Mouse (Mus musculus) ovary, postnatal 14 days (tissue): ENCODE results near the gene Col18a1.
"Not testable (repeated sequence)": the region's sequence is repeated elsewhere in the genome, so short reads cannot be mapped to it uniquely, and the experiment has no call there.

Experiments used
- DNase-seq: peaks from one replicate; pipeline ENCODE4 v3.0.0; 2022; ENCODE audit warnings: low spot score

Col18a1 gene

GRCm38 (mm10) chr10:77135274-77135829 lies 31.0 kb downstream of the Col18a1 start:
- DNase-seq = no peak

GRCm38 (mm10) chr10:77134807-77135152 lies 31.6 kb downstream of the Col18a1 start:
- not testable (repeated sequence) for DNase-seq

- DNase-seq = no peak
These were observed 32.2 kb downstream of the Col18a1 start for GRCm38 (mm10) chr10:77133951-77134806.

GRCm38 (mm10) chr10:77132118-77132517 lies 34.2 kb downstream of the Col18a1 start:
- DNase-seq = no peak

- no peak for DNase-seq
These were observed 34.8 kb downstream of the Col18a1 start for GRCm38 (mm10) chr10:77131536-77131935.

- DNase-seq = peak; percentile 98
These were observed 35.6 kb downstream of the Col18a1 start for GRCm38 (mm10) chr10:77130561-77131240.

GRCm38 (mm10) chr10:77129637-77130410 lies 36.5 kb downstream of the Col18a1 start:
- no peak for DNase-seq

GRCm38 (mm10) chr10:77127926-77128325 lies 38.4 kb downstream of the Col18a1 start:
- no peak for DNase-seq

- no peak for DNase-seq
These were observed 39.8 kb downstream of the Col18a1 start for GRCm38 (mm10) chr10:77126590-77126989.

GRCm38 (mm10) chr10:77125078-77125731 lies 41.1 kb downstream of the Col18a1 start:
- DNase-seq = no peak

- DNase-seq = no peak
These were observed 42.4 kb downstream of the Col18a1 start for GRCm38 (mm10) chr10:77123953-77124352.

GRCm38 (mm10) chr10:77121287-77122022 lies 44.9 kb downstream of the Col18a1 start:
- DNase-seq = no peak

- no peak for DNase-seq
These were observed 45.8 kb downstream of the Col18a1 start for GRCm38 (mm10) chr10:77120501-77120900.

GRCm38 (mm10) chr10:77119437-77119836 lies 46.9 kb downstream of the Col18a1 start:
- DNase-seq = no peak

GRCm38 (mm10) chr10:77118361-77118760 lies 48.0 kb downstream of the Col18a1 start:
- no peak for DNase-seq

- DNase-seq = no peak
These were observed 49.6 kb downstream of the Col18a1 start for GRCm38 (mm10) chr10:77116537-77117455.

GRCm38 (mm10) chr10:77113489-77114240 lies 52.7 kb downstream of the Col18a1 start:
- peak; percentile 50 for DNase-seq

- no peak for DNase-seq
These were observed 54.6 kb downstream of the Col18a1 start for GRCm38 (mm10) chr10:77111550-77112249.

- DNase-seq = no peak
These were observed 55.5 kb downstream of the Col18a1 start for GRCm38 (mm10) chr10:77110843-77111242.
